Mouse (Mus musculus) intestine, postnatal 0 days (tissue): ENCODE measurements around the gene Aldh5a1. TPM values are rescaled to one million over a fixed set of nuclear protein-coding genes. Genes with fewer than 3 reads are reported as not detected.

ENCODE experiments used
- ATAC-seq: fragments of 200-750 bp; cut with Nextera tagmentation; 2 replicates; pipeline ENCODE4 v1.8.0; 2017; ENCODE audit warnings: mild to moderate bottlenecking, moderate TSS enrichment, moderate library complexity
- H3K27ac ChIP-seq: fragments of 300-500 bp; sonication (generic); 2 replicates; pipeline ENCODE4 v1.5.1; 2014; ENCODE audit warnings: mild to moderate bottlenecking, low read depth, low read length, moderate library complexity
- H3K27me3 ChIP-seq: fragments of 300-500 bp; sonication (generic); replicated peaks from 2 replicates; pipeline ENCODE4 v1.6.1; 2014; ENCODE audit warnings: low read length, mixed read lengths; ENCODE audit not compliant: control insufficient read depth, insufficient read depth
- H3K36me3 ChIP-seq: fragments of 300-500 bp; sonication (generic); 2 replicates; pipeline ENCODE4 v1.6.1; 2014; ENCODE audit warnings: mild to moderate bottlenecking, moderate library complexity; ENCODE audit not compliant: control insufficient read depth, insufficient read depth
- H3K4me1 ChIP-seq: fragments of 300-500 bp; sonication (generic); replicated peaks from 2 replicates; pipeline ENCODE4 v1.6.1; 2014; ENCODE audit warnings: antibody characterized with exemption, low read length, mixed read lengths; ENCODE audit not compliant: control insufficient read depth, insufficient read depth
- H3K4me2 ChIP-seq: fragments of 300-500 bp; sonication (generic); replicated peaks from 2 replicates; pipeline ENCODE4 v1.6.1; 2014; ENCODE audit warnings: low read depth, mild to moderate bottlenecking, moderate library complexity
- H3K4me3 ChIP-seq: fragments of 300-500 bp; sonication (generic); 2 replicates; pipeline ENCODE4 v1.5.1; 2014; ENCODE audit warnings: low read depth, low read length
- H3K9ac ChIP-seq: fragments of 300-500 bp; sonication (generic); 2 replicates; pipeline ENCODE4 v1.6.1; 2014; ENCODE audit warnings: mild to moderate bottlenecking, low read depth, low read length
- H3K9me3 ChIP-seq: fragments of 300-500 bp; sonication (generic); 2 replicates; pipeline ENCODE4 v1.6.1; 2016; ENCODE audit warnings: mixed run types; ENCODE audit not compliant: control insufficient read depth
- CTCF ChIP-seq: sonication (generic); IDR thresholded peaks from 2 replicates; pipeline ENCODE4 v1.5.1; 2016; ENCODE audit warnings: low read depth, mild to moderate bottlenecking, control low read depth, antibody characterized with exemption, moderate library complexity
- WGBS: fragments of 180-500 bp; shearing (Covaris S2); extraction: QIAGEN DNeasy Blood & Tissue Kit; methylation state at CpG from one replicate; pipeline ENCODE4 v1.1.7; 2014; 5-methylcytosine and 5-hydroxymethylcytosine counted together
- polyA plus RNA-seq: library from polyadenylated mRNA; unstranded; fragments of >200 nt; fragmentation: Nextera tagmentation; extraction: Ambion mirVana; gene quantifications from 2 replicates; pipeline ENCODE4 v1.2.1, GENCODE M21; 2015

Aldh5a1 gene
- polyA plus RNA-seq, 1 experiment from 2014 or later = 5.4 TPM

DNA sequence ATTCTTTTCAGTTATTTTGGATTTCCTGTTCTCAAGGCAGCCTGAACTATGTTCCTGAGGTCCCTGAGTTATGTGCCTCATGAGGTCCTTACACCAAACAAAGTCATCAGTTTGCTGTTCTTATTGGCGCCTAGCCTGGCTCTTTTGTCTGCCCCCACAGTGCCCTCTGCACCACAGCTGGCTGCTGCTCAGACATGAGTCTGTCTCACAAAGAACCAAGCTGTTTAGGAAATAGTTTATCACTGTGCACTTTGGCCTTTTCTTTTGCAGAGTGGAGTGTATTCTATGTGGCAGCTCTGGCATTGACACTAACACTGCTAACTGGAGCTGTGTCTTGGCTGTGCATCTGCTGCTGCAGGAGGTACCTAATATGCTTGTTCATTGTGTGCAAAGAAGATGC, 47.9 kb downstream of the Aldh5a1 start:
- no peak overlapping the region for H3K9ac ChIP-seq
- H3K9me3 ChIP-seq = no peaks in the 10 kb centered on the region
- WGBS = 0% methylated on average over 1 of the region's 1 CpGs
- no peak overlapping the region for H3K4me3 ChIP-seq
- no peaks in the 10 kb centered on the region for H3K4me1 ChIP-seq
- peak overlapping the region; percentile 3; the same call in 1 of the 2 replicates for H3K27ac ChIP-seq
- no peaks in the 10 kb centered on the region for H3K27me3 ChIP-seq
- H3K36me3 ChIP-seq = peaks cover 4% of the 10 kb centered on the region; the same call in 1 of the 2 replicates
- ATAC-seq = peak; percentile 74
- H3K4me2 ChIP-seq = no peak overlapping the region
- no peak for TF ChIP-seq CTCF

DNA sequence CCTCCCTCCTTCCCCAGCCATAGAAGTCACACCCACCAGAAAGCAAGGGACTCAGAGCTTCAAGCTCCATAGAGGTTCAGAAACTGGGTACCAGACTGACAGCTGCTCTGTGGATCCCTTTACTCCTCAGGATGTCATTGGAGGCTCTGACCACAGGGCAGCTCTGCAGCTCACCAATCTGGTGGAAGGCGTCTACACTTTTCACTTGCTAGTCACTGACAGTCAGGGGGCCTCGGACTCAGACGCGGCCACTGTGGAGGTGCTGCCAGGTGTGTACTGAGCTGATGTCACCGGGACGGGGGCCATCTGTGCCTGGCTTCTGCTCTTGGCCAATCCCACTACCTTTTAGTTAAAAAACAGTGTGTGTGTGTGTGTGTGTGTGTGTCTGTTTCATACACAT, 55.0 kb downstream of the Aldh5a1 start:
- H3K27ac ChIP-seq = no peak overlapping the region
- no peaks in the 10 kb centered on the region for H3K27me3 ChIP-seq
- no peak for TF ChIP-seq CTCF
- no peak for ATAC-seq
- H3K4me3 ChIP-seq = no peak overlapping the region
- 0 out of 2 replicates have a peak, but pooled peaks cover 3% of the 10 kb centered on the region for H3K4me1 ChIP-seq
- no peak overlapping the region for H3K4me2 ChIP-seq
- peaks cover 8% of the 10 kb centered on the region; the same call in 1 of the 2 replicates for H3K36me3 ChIP-seq
- H3K9ac ChIP-seq = no peak overlapping the region
- 93% methylated on average over 6 of the region's 6 CpGs for WGBS
- 0 out of 2 replicates have a peak, but pooled peaks cover 2% of the 10 kb centered on the region for H3K9me3 ChIP-seq

DNA sequence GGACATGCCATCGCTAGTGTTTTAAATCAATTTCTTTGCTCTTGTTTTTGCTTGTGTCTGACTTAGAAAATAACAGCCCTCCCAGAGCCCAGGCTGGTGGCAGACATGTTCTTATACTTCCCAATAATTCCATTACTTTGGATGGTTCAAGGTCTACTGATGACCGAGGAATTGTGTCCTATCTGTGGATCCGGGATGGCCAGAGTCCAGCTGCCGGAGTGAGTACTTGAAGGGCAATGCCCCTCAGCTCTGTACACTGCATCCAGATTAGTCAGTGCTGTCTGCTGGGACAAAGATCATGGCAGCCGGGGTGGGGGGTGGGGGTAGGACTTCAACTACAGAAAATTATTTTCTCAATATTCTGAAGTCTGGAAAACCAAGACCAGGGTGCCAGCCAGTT, 56.8 kb downstream of the Aldh5a1 start:
- 0 out of 2 replicates have a peak, but pooled peaks cover 3% of the 10 kb centered on the region for H3K4me1 ChIP-seq
- peak; percentile 83 for ATAC-seq
- no peaks in the 10 kb centered on the region for H3K27me3 ChIP-seq
- H3K9me3 ChIP-seq = 0 out of 2 replicates have a peak, but pooled peaks cover 2% of the 10 kb centered on the region
- no peak for TF ChIP-seq CTCF
- H3K4me3 ChIP-seq = no peak overlapping the region
- WGBS = 55% methylated on average over 5 of the region's 5 CpGs
- peak overlapping the region; percentile 93 for H3K27ac ChIP-seq
- H3K9ac ChIP-seq = no peak overlapping the region
- peaks cover 8% of the 10 kb centered on the region; the same call in 1 of the 2 replicates for H3K36me3 ChIP-seq
- 0 out of 2 replicates have a peak overlapping the region, but pooled peaks have one; percentile 21 for H3K4me2 ChIP-seq

DNA sequence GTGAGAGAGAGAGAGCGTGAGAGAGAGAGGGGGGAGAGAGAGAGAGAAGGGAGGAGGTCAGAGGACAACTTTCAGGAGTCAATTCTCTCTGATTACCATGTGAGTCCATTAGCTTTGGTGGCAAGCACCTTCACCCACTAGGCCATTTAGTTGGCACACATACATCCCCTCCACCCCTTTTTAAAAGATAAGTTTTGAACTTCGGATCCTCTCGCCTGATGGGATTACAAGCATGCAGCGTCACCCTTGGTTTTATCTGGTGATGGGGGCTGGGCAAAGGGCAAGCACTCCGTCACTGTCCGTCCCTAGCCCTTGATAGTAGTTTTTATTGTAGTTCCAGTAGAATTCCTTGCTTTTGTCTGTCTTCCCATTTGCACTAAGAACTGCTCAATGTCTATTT, 57.3 kb downstream of the Aldh5a1 start:
- H3K36me3 ChIP-seq = 0 out of 2 replicates have a peak, but pooled peaks cover 8% of the 10 kb centered on the region
- peak overlapping the region; percentile 93 for H3K27ac ChIP-seq
- TF ChIP-seq CTCF = no peak
- H3K9me3 ChIP-seq = 0 out of 2 replicates have a peak, but pooled peaks cover 2% of the 10 kb centered on the region
- H3K9ac ChIP-seq = no peak overlapping the region
- peak; percentile 85 for ATAC-seq
- 35% methylated on average over 6 of the region's 6 CpGs for WGBS
- H3K4me3 ChIP-seq = no peak overlapping the region
- H3K4me2 ChIP-seq = peak overlapping the region; percentile 24; the same call in 1 of the 2 replicates
- 0 out of 2 replicates have a peak, but pooled peaks cover 3% of the 10 kb centered on the region for H3K4me1 ChIP-seq
- no peaks in the 10 kb centered on the region for H3K27me3 ChIP-seq

DNA sequence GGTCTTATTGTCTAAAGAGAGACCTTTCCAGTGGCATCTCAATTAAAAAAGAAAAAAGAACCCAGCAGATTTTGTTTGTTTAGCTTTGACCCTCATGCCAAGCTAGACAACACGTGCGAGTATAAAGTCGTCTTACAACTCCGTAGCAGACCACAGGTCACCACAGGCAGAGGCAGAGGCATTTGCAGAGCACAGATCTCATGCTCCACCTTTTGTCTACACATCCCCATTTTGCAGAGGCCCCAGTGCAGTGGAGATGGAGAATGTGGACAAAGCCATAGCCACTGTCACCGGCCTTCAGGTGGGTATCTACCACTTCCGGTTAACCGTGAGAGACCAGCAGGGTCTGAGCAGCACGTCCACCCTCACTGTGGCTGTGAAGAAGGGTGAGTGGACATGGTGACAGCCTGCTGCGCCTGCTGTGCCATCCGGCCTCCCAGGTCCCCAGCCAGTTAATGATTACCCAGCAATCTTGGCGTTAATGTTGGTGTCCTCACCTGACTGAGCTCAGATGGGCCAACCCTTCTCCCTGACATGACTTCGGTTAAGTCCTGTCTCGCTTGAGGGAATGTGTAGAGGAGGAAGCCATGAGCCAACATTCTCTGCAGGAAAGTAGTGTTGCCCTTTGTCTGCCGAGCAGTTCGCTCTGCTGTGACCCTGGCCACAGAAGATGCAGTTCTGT, 58.0 kb downstream of the Aldh5a1 start:
- H3K4me2 ChIP-seq = peak overlapping the region; percentile 24; the same call in 1 of the 2 replicates
- H3K4me3 ChIP-seq = no peak overlapping the region
- 0 out of 2 replicates have a peak, but pooled peaks cover 3% of the 10 kb centered on the region for H3K4me1 ChIP-seq
- peak overlapping the region; percentile 93 for H3K27ac ChIP-seq
- 45% methylated on average over 15 of the region's 15 CpGs for WGBS
- TF ChIP-seq CTCF = no peak
- ATAC-seq = peak; percentile 82
- no peaks in the 10 kb centered on the region for H3K27me3 ChIP-seq
- 0 out of 2 replicates have a peak, but pooled peaks cover 4% of the 10 kb centered on the region for H3K36me3 ChIP-seq
- H3K9me3 ChIP-seq = 0 out of 2 replicates have a peak, but pooled peaks cover 2% of the 10 kb centered on the region
- H3K9ac ChIP-seq = no peak overlapping the region

DNA sequence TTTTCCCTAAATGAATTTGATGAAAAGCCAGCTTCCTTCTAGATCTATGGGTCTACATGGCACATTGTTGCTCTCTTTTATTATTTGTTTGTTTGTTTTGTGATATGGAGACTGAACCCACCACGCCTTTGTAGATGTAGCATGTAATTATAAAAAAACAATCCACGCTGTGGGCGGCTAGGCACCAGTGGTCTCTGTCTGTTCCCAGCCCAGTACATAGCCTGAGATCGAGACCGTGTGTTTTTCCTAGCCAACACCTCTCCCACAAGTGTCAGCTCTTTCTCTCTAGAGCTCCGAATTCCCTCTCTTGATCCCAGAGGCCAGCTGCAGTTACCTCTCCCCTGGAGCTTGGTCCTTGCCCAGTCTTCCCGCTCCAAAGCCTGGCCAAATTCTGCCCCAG, 69.2 kb downstream of the Aldh5a1 start:
- Histone ChIP-seq H3K36me3 (no peaks in the 10 kb centered on the region), H3K9me3 (no peaks in the 10 kb centered on the region), H3K4me3 (no peak overlapping the region), H3K4me1 (peaks cover 5% of the 10 kb centered on the region; the same call in 1 of the 2 replicates), H3K27ac (no peak overlapping the region), H3K9ac (no peak overlapping the region), H3K27me3 (no peaks in the 10 kb centered on the region), H3K4me2 (no peak overlapping the region)
- WGBS = 90% methylated on average over 7 of the region's 7 CpGs
- no peak for ATAC-seq
- no peak for TF ChIP-seq CTCF
